Mouse (Mus musculus) liver, embryonic 16.5 days (tissue): ENCODE measurements around the gene Spata17. TPM values are rescaled to one million over a fixed set of nuclear protein-coding genes. Genes with fewer than 3 reads are reported as not detected.

ENCODE experiments used
- ATAC-seq: fragments of 200-750 bp; cut with Nextera tagmentation; 2 replicates; pipeline ENCODE4 v1.8.0; 2017; ENCODE audit warnings: low read depth, mild to moderate bottlenecking, moderate number of reproducible peaks, moderate library complexity
- H3K27ac ChIP-seq: fragments of 300-500 bp; sonication (generic); 2 replicates; pipeline ENCODE4 v1.5.1; 2014; ENCODE audit warnings: mild to moderate bottlenecking, low read length
- H3K27me3 ChIP-seq: fragments of 300-500 bp; sonication (generic); 2 replicates; pipeline ENCODE4 v1.6.1; 2014; ENCODE audit warnings: low read depth, low read length, mixed read lengths; ENCODE audit not compliant: control insufficient read depth, insufficient read depth
- H3K36me3 ChIP-seq: fragments of 300-500 bp; sonication (generic); 2 replicates; pipeline ENCODE4 v1.6.1; 2014; ENCODE audit warnings: mild to moderate bottlenecking; ENCODE audit not compliant: control insufficient read depth, insufficient read depth
- H3K4me1 ChIP-seq: fragments of 300-500 bp; sonication (generic); 2 replicates; pipeline ENCODE4 v1.6.1; 2014; ENCODE audit warnings: low read depth, low read length, mixed read lengths; ENCODE audit not compliant: control insufficient read depth
- H3K4me2 ChIP-seq: fragments of 300-500 bp; sonication (generic); 2 replicates; pipeline ENCODE4 v1.6.1; 2014; ENCODE audit warnings: low read depth, low read length, mixed read lengths
- H3K4me3 ChIP-seq: fragments of 300-500 bp; sonication (generic); 2 replicates; pipeline ENCODE4 v1.5.1; 2014; ENCODE audit warnings: low read depth, mild to moderate bottlenecking, low read length
- H3K9ac ChIP-seq: fragments of 300-500 bp; sonication (generic); 2 replicates; pipeline ENCODE4 v1.6.1; 2014; ENCODE audit warnings: low read depth, low read length
- H3K9me3 ChIP-seq: fragments of 300-500 bp; sonication (generic); replicated peaks from 2 replicates; pipeline ENCODE4 v1.6.1; 2016; ENCODE audit warnings: low read length; ENCODE audit not compliant: control insufficient read depth
- WGBS: fragments of 180-500 bp; shearing (Covaris S2); extraction: QIAGEN DNeasy Blood & Tissue Kit; methylation state at CpG from one replicate; pipeline ENCODE4 v1.1.7; 2014; ENCODE audit not compliant: insufficient replicate concordance; 5-methylcytosine and 5-hydroxymethylcytosine counted together
- polyA plus RNA-seq: library from polyadenylated mRNA; unstranded; fragments of >200 nt; fragmentation: Nextera tagmentation; extraction: Ambion mirVana; gene quantifications from 2 replicates; pipeline ENCODE4 v1.2.1, GENCODE M21; 2015

Spata17 gene
- 0.24 and 0.26 TPM in 2 replicates for polyA plus RNA-seq

DNA sequence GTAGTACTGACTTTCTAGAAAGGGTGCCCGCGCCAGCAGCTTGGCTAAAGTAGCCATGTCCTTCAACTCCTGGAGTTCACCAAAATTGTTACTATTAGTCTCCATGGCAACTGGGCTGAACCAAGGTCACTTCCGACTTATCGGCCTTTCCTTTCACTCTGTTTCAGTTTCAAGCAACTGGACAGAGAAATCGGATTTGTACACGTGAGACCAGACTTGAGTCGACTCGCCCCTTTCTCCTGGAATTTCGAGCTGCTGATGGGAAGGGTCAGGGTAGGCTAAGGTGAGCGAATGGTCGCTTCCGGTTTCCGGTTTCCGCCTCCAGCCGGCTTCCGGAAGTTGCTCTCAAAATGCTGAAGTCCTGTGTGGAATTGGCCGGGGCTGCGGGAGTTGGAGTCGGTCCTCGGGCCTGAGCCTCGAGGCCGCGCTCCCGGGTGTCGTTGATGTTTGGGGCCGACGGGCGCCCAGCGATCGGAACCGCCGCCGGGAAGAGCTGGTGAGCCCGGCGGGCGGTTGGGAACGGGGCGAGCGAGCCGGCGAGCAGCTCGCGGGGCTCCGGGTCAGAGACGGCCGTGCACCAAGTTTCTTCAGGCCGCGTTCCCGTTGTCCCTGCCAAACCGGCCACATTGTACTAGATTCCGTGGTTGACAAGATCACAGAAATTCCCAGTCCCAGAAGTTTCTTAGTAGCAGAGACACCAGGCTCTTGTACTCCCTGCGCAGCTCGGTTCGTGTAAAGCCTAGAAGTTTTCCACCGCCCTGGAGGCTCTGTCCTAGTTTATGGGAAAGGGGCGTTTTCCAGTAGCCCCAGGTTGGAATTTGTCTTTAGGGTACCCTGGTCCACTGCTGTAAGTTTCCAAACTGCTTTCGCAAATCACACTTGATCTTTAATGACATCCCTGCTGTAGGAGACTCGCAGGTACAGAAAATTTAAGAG lies at the start of gene Spata17, which contains the start of gene Gpatch2:
Gene Spata17, minus strand, starts transcription at position 285 of the 936 bp plus-strand sequence.
Gene Gpatch2, plus strand, starts transcription at position 328 of the 936 bp plus-strand sequence.
- peak; percentile 80 for ATAC-seq
- Histone ChIP-seq H3K4me1 (no peaks in the 10 kb centered on the region; the same call in 1 of the 2 replicates), H3K4me2 (peak within 1 kb of the TSS; percentile 80), H3K4me3 (peak within 1 kb of the TSS; percentile 90), H3K36me3 (no peaks in the 10 kb centered on the region), H3K9ac (peak within 1 kb of the TSS; percentile 88), H3K9me3 (no peaks in the 10 kb centered on the region), H3K27ac (peak within 1 kb of the TSS; percentile 81), H3K27me3 (no peaks in the 10 kb centered on the region)
- WGBS = under 1% methylated on average over 58 of the region's 58 CpGs

DNA sequence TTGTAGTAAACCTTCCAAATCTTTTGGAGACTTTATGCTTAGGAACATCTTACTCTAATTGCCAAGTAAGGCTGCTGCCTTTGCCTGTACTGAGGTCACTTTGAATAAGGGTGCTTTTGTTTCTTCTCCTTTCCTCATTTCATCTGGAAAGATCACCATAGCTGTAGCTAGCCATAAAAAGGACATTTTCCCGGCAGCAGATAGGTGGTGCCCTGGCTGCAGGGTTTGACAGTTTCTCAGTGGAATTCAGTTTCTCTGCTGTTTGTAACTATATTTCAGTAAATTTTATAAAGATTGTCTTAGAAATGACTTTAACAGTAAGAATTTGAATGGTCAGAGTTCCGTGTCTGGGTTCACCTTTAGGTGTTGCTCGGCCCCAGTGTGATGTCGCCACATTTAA lies 43.5 kb upstream of the Spata17 start:
- no peak for ATAC-seq
- Histone ChIP-seq H3K4me1 (no peaks in the 10 kb centered on the region), H3K27me3 (no peaks in the 10 kb centered on the region), H3K9ac (no peak overlapping the region), H3K4me2 (no peak overlapping the region), H3K9me3 (no peaks in the 10 kb centered on the region), H3K4me3 (no peak overlapping the region), H3K27ac (no peak overlapping the region), H3K36me3 (no peaks in the 10 kb centered on the region)
- 75% methylated on average over 4 of the region's 4 CpGs for WGBS

DNA sequence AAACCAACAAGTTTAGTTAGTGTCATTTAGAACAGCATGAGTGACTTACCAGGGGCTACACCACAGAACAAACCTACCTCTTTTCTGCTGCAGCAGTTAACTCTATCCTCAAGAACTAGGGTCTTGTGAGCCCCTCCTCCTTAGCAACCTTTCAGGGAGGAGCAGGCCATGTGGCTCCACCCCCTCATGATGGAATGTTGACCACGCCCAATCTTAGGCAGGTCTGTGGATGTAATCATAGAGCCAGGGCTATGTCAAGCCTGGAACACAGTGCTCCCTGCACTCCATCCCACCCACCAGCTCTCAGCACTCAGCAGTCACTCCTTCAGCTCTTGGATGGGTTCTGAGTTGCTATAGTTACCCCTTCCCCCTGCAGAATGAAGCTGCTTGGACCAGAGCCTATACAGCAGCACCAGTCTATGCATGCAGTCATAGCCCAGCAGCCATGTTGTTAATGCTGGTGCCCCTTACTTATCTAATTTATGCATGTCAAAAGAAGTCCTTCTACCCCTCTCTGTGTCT lies 35.5 kb upstream of the Spata17 start:
- Histone ChIP-seq H3K4me3 (no peak overlapping the region), H3K36me3 (no peaks in the 10 kb centered on the region), H3K9ac (no peak overlapping the region), H3K9me3 (no peaks in the 10 kb centered on the region), H3K27ac (no peak overlapping the region), H3K4me2 (no peak overlapping the region), H3K27me3 (no peaks in the 10 kb centered on the region), H3K4me1 (no peaks in the 10 kb centered on the region)
- ATAC-seq = no peak
- 70% methylated on average over 1 of the region's 1 CpGs for WGBS

DNA sequence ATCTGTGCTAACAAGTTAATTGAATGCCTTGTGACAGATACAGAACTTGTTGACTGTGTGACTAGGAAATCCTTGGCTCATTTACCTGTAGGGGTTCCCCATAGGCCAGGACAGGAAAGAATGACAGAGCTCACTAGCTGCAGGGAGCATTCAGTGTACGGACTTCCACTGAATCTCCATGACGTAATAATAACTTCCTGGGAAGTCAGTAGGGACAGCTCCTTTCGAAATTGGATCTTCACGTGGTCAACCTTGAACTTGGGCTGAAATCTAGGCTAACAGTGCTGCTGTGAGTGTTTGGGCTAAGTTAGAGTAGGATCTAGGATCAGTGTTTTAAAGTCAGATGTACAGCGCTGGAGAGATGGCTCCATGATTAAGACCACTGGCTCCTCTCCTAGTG lies 29.5 kb upstream of the Spata17 start:
- ATAC-seq = no peak

DNA sequence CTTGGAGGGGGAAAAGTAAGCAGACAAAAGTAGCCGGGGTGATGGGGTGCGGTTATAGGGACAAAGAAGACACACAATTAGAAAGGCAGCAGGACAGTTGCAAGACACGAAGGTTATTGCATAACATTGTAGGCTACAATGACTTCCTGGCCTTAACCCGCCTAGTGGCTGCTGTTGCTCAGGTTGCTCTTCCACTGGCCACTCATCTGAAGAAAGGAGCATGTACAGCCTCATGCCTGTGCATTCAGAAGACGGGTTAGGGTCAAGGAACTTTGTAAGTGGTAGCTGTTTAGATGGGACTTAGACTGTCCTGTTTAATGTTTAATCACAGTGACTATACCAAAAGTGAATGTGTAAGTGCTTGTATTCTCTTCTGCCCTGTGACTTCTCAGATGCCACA lies 26.1 kb upstream of the Spata17 start:
- H3K36me3 ChIP-seq = no peaks in the 10 kb centered on the region
- H3K4me2 ChIP-seq = no peak overlapping the region
- 63% methylated on average over 5 of the region's 5 CpGs for whole genome bisulfite sequencing
- H3K9ac ChIP-seq = no peak overlapping the region
- no peaks in the 10 kb centered on the region for H3K4me1 ChIP-seq
- no peaks in the 10 kb centered on the region for H3K9me3 ChIP-seq
- H3K27ac ChIP-seq = no peak overlapping the region
- H3K27me3 ChIP-seq = no peaks in the 10 kb centered on the region
- no peak overlapping the region for H3K4me3 ChIP-seq
- ATAC-seq = peak; percentile 41; the same call in 1 of the 2 replicates

More for the DNA sequence above, 29.5 kb upstream of the Spata17 start:
- no peak overlapping the region for H3K27ac ChIP-seq
- no peaks in the 10 kb centered on the region for H3K27me3 ChIP-seq
- no peak overlapping the region for H3K4me3 ChIP-seq
- H3K36me3 ChIP-seq = no peaks in the 10 kb centered on the region
- H3K4me1 ChIP-seq = no peaks in the 10 kb centered on the region
- WGBS = 67% methylated on average over 5 of the region's 5 CpGs
- no peak overlapping the region for H3K9ac ChIP-seq
- no peak overlapping the region for H3K4me2 ChIP-seq
- H3K9me3 ChIP-seq = no peaks in the 10 kb centered on the region

DNA sequence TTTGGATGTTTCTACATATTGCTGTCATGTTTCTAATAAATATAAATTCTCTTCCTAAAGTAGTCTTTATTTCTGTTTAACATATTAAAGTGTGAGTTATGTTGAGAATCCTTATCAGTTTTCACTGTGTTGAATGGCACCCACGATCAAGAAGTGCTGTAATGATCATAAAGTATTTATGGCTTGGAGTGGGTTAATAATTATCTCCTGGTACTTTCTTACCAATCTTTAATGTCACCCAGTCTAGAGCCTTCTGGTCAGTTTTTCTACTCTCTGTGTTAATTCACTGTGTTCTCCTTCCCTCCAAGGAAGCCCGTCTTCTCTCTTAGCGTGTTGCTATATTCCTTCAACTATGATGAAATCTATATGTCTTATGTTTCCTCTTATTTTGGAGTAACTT lies 25.0 kb upstream of the Spata17 start:
- Histone ChIP-seq H3K4me2 (no peak overlapping the region), H3K4me1 (no peaks in the 10 kb centered on the region), H3K27me3 (no peaks in the 10 kb centered on the region), H3K27ac (no peak overlapping the region), H3K4me3 (no peak overlapping the region), H3K9ac (no peak overlapping the region), H3K9me3 (no peaks in the 10 kb centered on the region), H3K36me3 (no peaks in the 10 kb centered on the region)
- ATAC-seq = no peak
- WGBS = 63% methylated on average over 3 of the region's 3 CpGs

DNA sequence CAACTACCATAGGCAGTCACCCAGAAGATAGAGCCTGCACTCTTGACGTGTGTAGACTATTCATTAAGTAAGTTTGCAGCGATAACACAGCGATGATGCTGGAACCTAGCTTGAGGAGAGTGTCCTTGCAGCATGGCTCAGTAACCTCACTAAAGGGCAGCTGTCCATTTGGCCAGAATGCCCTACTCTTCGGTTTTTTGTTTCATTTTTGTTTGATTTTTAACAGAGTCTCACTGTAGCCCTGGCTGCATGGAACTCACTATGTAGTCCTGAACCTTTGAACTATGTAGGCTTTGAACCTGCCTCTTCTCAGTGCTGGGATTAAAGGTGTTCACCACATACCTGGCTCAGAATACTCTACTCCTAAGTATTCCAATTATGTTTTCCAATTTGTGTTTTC lies 22.8 kb upstream of the Spata17 start:
- H3K9ac ChIP-seq = no peak overlapping the region
- no peaks in the 10 kb centered on the region for H3K4me1 ChIP-seq
- H3K9me3 ChIP-seq = no peaks in the 10 kb centered on the region
- 70% methylated on average over 4 of the region's 4 CpGs for WGBS
- H3K27ac ChIP-seq = no peak overlapping the region
- no peak overlapping the region for H3K4me2 ChIP-seq
- no peak overlapping the region for H3K4me3 ChIP-seq
- H3K27me3 ChIP-seq = no peaks in the 10 kb centered on the region
- H3K36me3 ChIP-seq = no peaks in the 10 kb centered on the region
- ATAC-seq = no peak

DNA sequence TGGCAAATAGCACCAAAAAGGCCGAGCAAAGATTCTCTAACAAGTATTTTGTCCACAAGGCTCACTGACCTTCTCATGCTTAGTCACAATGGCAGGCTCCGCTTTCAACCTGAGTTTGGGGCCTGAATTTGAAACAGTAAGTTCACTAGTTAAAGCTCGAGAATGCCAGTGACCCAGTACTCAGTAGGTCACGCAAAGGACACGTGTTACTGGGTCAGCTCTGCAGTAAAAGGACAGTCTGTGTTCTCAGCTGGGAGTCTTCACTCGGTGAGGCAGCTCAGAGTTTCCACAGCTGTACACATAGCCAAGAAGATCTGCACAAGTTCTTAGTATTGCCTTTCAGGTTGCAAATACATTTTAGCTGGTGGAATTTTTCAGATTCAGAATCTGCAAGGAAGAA lies 21.0 kb upstream of the Spata17 start:
- Histone ChIP-seq H3K9me3 (no peaks in the 10 kb centered on the region), H3K4me3 (no peak overlapping the region), H3K27ac (no peak overlapping the region), H3K9ac (no peak overlapping the region), H3K4me1 (no peaks in the 10 kb centered on the region), H3K4me2 (no peak overlapping the region), H3K36me3 (no peaks in the 10 kb centered on the region), H3K27me3 (no peaks in the 10 kb centered on the region)
- WGBS = 74% methylated on average over 6 of the region's 6 CpGs
- no peak for ATAC-seq

DNA sequence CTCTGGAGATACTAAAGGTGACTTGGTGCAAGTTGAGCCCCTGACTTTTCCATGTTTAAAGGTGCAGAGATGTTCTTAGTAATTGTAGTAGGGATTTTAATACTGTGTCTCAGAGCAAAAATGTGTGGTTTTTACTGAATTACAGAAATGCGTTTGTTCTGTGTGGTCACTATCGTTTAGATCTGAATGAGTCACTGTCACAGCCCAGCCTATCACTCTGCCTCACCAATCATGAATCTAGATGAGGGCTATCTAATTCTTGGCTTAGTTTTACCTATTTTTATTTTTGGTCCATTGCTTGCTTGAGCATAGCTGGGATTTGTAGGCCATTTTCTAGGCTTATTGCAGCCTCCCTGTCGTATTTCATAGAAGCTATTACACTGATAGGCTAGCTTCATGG lies 19.9 kb upstream of the Spata17 start:
- no peak overlapping the region for H3K27ac ChIP-seq
- H3K27me3 ChIP-seq = no peaks in the 10 kb centered on the region
- no peak overlapping the region for H3K4me3 ChIP-seq
- no peak overlapping the region for H3K9ac ChIP-seq
- no peaks in the 10 kb centered on the region for H3K9me3 ChIP-seq
- no peaks in the 10 kb centered on the region for H3K4me1 ChIP-seq
- no peak for ATAC-seq
- WGBS = 66% methylated on average over 3 of the region's 3 CpGs
- H3K36me3 ChIP-seq = no peaks in the 10 kb centered on the region
- H3K4me2 ChIP-seq = no peak overlapping the region
